In the genomic region with DNA sequence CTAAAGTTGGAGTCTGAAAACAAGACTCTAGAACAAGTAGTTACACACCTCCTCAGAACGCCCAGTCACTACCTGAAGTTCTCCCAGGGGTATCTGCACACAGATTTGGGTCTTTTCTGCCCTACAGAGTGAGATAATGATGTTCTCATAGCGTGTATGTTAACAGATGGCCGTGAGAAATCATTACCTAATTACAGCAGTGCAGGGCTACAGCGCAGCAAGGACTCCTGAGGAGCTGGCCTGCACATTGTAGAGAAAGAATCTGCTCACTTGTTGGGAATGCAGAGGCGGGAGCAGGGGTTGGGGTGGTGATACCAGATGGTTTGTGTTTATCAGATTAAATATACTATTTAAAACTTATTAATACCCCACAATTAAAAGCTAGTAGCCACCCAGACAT, we compare ENCODE assay signal across 9 mouse cellular contexts. TPM values are rescaled to one million over a fixed set of nuclear protein-coding genes. Genes with fewer than 3 reads are reported as not detected.
DNase-seq lines count a peak whose midpoint lies in the region; ATAC-seq lines count a peak whose summit lies in the region.
"Had no signal": no experiment of that assay in that cellular context is flagged by ENCODE, and none has a peak within 500 bp of the region (broad histone marks: within the 10 kb centered on the region; RNA-seq: fewer than 3 reads in every experiment).

No protein-coding gene starts in this region.

- no peaks in the 10 kb centered on the region for H3K9me3 ChIP-seq in midbrain, embryonic 14.5 days (ENCODE audit: control insufficient read depth, low read length)
- no peaks in the 10 kb centered on the region for H3K9me3 ChIP-seq in midbrain, embryonic 13.5 days
- no peaks in the 10 kb centered on the region for H3K9me3 ChIP-seq in stomach, embryonic 15.5 days

- no peaks in the 10 kb centered on the region for H3K27me3 ChIP-seq in midbrain, embryonic 14.5 days (ENCODE audit: control insufficient read depth, insufficient read depth, low read length)
- no peaks in the 10 kb centered on the region for H3K27me3 ChIP-seq in midbrain, embryonic 13.5 days
- H3K27me3 ChIP-seq in stomach, embryonic 15.5 days (replicated peaks), result no peaks in the 10 kb centered on the region
- H3K27me3 ChIP-seq: CH12.LX had no signal

- no peak for DNase-seq in frontal cortex, postnatal 10 days (ENCODE audit: low spot score in 2 of 2)
- peak; percentile 7 for DNase-seq in midbrain, embryonic 14.5 days
- peak; percentile 53 to 55 for DNase-seq in heart, postnatal 10 days
- DNase-seq in ovary, adult 18-20 months (ENCODE audit: low spot score), result no peak
- no peak for DNase-seq in adrenal gland, adult 18-20 months (ENCODE audit: low spot score in 2 of 2)

- no peak overlapping the region for H3K27ac ChIP-seq in midbrain, embryonic 14.5 days (replicated peaks; ENCODE audit: low read depth, low read length)
- H3K27ac ChIP-seq in midbrain, embryonic 13.5 days, result no peak overlapping the region
- peak overlapping the region; percentile 92 for H3K27ac ChIP-seq in stomach, embryonic 15.5 days

- H3K36me3 ChIP-seq in midbrain, embryonic 14.5 days (ENCODE audit: control insufficient read depth, insufficient read depth, low read length), result no peaks in the 10 kb centered on the region
- no peaks in the 10 kb centered on the region for H3K36me3 ChIP-seq in midbrain, embryonic 13.5 days
- no peaks in the 10 kb centered on the region for H3K36me3 ChIP-seq in stomach, embryonic 15.5 days

- no peaks in the 10 kb centered on the region for H3K4me1 ChIP-seq in midbrain, embryonic 14.5 days (ENCODE audit: control insufficient read depth, insufficient read depth, low read length)
- H3K4me1 ChIP-seq in midbrain, embryonic 13.5 days (replicated peaks), result no peaks in the 10 kb centered on the region
- peaks cover 3% of the 10 kb centered on the region; the same call in 1 of the 2 replicates for H3K4me1 ChIP-seq in stomach, embryonic 15.5 days

- intact Hi-C loops in heart, postnatal 10 days (cut with DNase I), result no loop called here

- WGBS in midbrain, embryonic 14.5 days, result 67% methylated on average over 5 of the region's 5 CpGs
- WGBS in midbrain, embryonic 13.5 days, result 71% methylated on average over 5 of the region's 5 CpGs
- 56% methylated on average over 5 of the region's 5 CpGs for WGBS in stomach, embryonic 15.5 days

- no peak overlapping the region for H3K9ac ChIP-seq in midbrain, embryonic 14.5 days (replicated peaks; ENCODE audit: low read length)
- no peak overlapping the region for H3K9ac ChIP-seq in midbrain, embryonic 13.5 days (replicated peaks)
- H3K9ac ChIP-seq in stomach, embryonic 15.5 days, result no peak overlapping the region

- no peak overlapping the region for H3K4me3 ChIP-seq in midbrain, embryonic 14.5 days (replicated peaks; ENCODE audit: low read depth, low read length)
- no peak overlapping the region for H3K4me3 ChIP-seq in midbrain, embryonic 13.5 days (replicated peaks)
- H3K4me3 ChIP-seq in stomach, embryonic 15.5 days (replicated peaks), result no peak overlapping the region

- no peak overlapping the region for H3K4me2 ChIP-seq in midbrain, embryonic 14.5 days (ENCODE audit: low read length)
- H3K4me2 ChIP-seq in midbrain, embryonic 13.5 days (replicated peaks), result no peak overlapping the region
- H3K4me2 ChIP-seq in stomach, embryonic 15.5 days, result no peak overlapping the region

- ATAC-seq in frontal cortex, adult (ENCODE audit: low TSS enrichment), result peak; percentile 49; the same call in 1 of the 2 replicates
- no peak for ATAC-seq in midbrain, embryonic 14.5 days (ENCODE audit: low FRiP score, low TSS enrichment)
- ATAC-seq in midbrain, embryonic 13.5 days, result no peak
- ATAC-seq in stomach, embryonic 15.5 days (ENCODE audit: insufficient read depth, low FRiP score, low read depth), result peak; percentile 56; the same call in 1 of the 2 replicates

RNA-seq across cellular contexts. Expression of gene Tes3-ps, which starts 12.6 kb away (rescaled TPM):
- polyA plus RNA-seq in midbrain, embryonic 14.5 days (2014; fragmentation: Nextera tagmentation; extraction: Ambion mirVana), result 0.53 and 0.78 TPM in 2 replicates
- polyA plus RNA-seq in midbrain, embryonic 13.5 days (2015; fragmentation: Nextera tagmentation; extraction: Ambion mirVana), result 0.85 and 0.89 TPM in 2 replicates
- total RNA-seq in heart, postnatal 10 days (2021), result 1 to 10 TPM; 1.6 TPM
- 1.1 and 2.6 TPM in 2 replicates for polyA plus RNA-seq in stomach, embryonic 15.5 days (2015; fragmentation: Nextera tagmentation; extraction: Ambion mirVana)
- total RNA-seq in adrenal gland, adult 18-20 months (2021), result 1 to 10 TPM; 1.0 to 1.1 TPM

RNA-seq across cellular contexts. Expression of gene Ecm2, which starts 24.1 kb away (rescaled TPM):
- polyA plus RNA-seq in midbrain, embryonic 14.5 days (2014; fragmentation: Nextera tagmentation; extraction: Ambion mirVana), result 0.97 and 1.2 TPM in 2 replicates
- polyA plus RNA-seq in midbrain, embryonic 13.5 days (2015; fragmentation: Nextera tagmentation; extraction: Ambion mirVana), result 1.8 and 2.1 TPM in 2 replicates
- total RNA-seq in heart, postnatal 10 days (2021), result 10 to 100 TPM; 20.1 to 20.6 TPM
- polyA plus RNA-seq in stomach, embryonic 15.5 days (2015; fragmentation: Nextera tagmentation; extraction: Ambion mirVana), result 0.98 and 1.3 TPM in 2 replicates
- total RNA-seq in adrenal gland, adult 18-20 months (2021), result 1 to 10 TPM; 6.2 to 8.9 TPM

RNA-seq across cellular contexts. Expression of gene Ippk, which starts 59.5 kb away (rescaled TPM):
- polyA plus RNA-seq in midbrain, embryonic 14.5 days (2014; fragmentation: Nextera tagmentation; extraction: Ambion mirVana), result 11.3 and 15.7 TPM in 2 replicates
- polyA plus RNA-seq in midbrain, embryonic 13.5 days (2015; fragmentation: Nextera tagmentation; extraction: Ambion mirVana), result 14.2 and 14.9 TPM in 2 replicates
- total RNA-seq in heart, postnatal 10 days (2021), result 1 to 10 TPM; 8.3 to 9.1 TPM
- polyA plus RNA-seq in stomach, embryonic 15.5 days (2015; fragmentation: Nextera tagmentation; extraction: Ambion mirVana), result 17.3 and 20.9 TPM in 2 replicates
- 10 to 100 TPM; 35.9 to 44.8 TPM for total RNA-seq in adrenal gland, adult 18-20 months (2021)

Comparison
In these comparisons a context has a peak if more than half of its experiments do, and no peak if none do; other contexts are left out.
1. ATAC-seq: peak in frontal cortex, adult (single experiment) and stomach, embryonic 15.5 days (single experiment); none in midbrain, embryonic 14.5 days (single experiment) and midbrain, embryonic 13.5 days (single experiment).
2. DNase-seq: peak in midbrain, embryonic 14.5 days (single experiment) and heart, postnatal 10 days (2 of 2); none in frontal cortex, postnatal 10 days (0 of 2), ovary, adult 18-20 months (single experiment) and adrenal gland, adult 18-20 months (0 of 2).